2 mouse cellular contexts compared by ENCODE assay signal in the genomic region with DNA sequence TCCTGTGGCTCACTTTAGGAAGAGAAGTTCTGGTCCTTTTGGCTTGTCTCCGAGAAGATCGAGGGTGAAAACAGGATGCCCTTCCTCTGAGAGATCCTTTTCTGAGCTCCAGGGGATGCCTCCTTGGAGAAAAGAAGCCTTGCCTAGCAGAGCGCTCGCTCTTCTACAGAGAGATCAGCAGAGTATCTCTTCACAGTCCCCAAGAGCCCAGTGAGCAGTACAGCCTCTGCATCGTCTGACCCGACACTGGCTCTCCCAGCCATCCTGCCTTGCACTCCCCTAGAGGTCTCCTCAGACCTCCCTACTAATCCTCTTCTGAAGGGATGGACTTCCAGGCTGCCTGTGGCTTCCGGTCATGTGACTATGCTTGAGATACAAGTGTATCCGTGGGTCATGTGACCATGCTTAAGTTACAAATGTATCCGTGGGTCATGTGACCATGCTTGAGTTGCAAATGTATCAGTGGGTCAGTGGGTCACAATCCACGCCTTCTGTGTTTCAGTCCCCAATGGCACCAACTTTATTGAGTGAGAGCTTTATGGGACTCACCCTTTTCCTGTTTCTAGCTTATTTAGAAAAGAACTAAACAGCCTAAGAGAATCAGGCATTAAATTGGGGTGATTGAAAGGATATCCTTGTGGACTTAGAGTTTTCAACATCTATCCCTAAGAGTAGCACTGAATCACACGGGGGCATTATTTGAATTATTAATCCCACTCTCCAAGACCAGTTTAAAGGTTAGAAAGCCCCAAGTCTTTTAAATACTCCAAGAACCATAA.
TF ChIP-seq lines count a peak whose summit lies in the region.

No protein-coding gene starts in this region.

TF ChIP-seq in CH12.LX, 34 proteins besides CTCF, POLR2A, EP300 and RAD21:
- TF ChIP-seq USF1 (IDR thresholded peaks at IDR 0.05; ENCODE audit: low read depth, low read length), result peak; percentile 5; the same call in 1 of the 2 replicates
- no peak for TF ChIP-seq E2F4 (IDR thresholded peaks at IDR 0.05; ENCODE audit: insufficient replicate concordance, low read depth, low read length)

TF ChIP-seq in myocyte, 11 proteins besides CTCF, POLR2A, EP300 and RAD21:
- TF ChIP-seq USF1 (IDR thresholded peaks at IDR 0.05; ENCODE audit: low read depth), result peak; percentile 8
- TF ChIP-seq MYOG (IDR thresholded peaks at IDR 0.05; ENCODE audit: control insufficient read depth in 1 of 3, insufficient read depth in 1 of 3, insufficient read length in 2 of 3, low read depth in 2 of 3), result no peak
